Mouse (Mus musculus) adrenal gland, postnatal 4 days (tissue): ENCODE data around the gene Snhg11. TPM values are rescaled to one million over a fixed set of nuclear protein-coding genes. Genes with fewer than 3 reads are reported as not detected.

Experiments used
- total RNA-seq, 2 experiments: library from RNA; stranded (reverse); gene quantifications; 2 replicates each; pipeline ENCODE4 v1.2.3; 2021

Gene Snhg11
- total RNA-seq, 2 experiments from 2014 or later = 8.4 to 14.9 TPM

Other genes starting within 250 kb of the Snhg11 start
- 10 to 100 TPM; 58.1 to 65.3 TPM for gene Tgm2, start 229.2 kb upstream of the Snhg11 start, total RNA-seq
- 1 to 10 TPM; 5.1 to 6.1 TPM for gene D630003M21Rik, start 146.4 kb upstream of the Snhg11 start, total RNA-seq
- not detected for gene Bpi, start 117.5 kb upstream of the Snhg11 start, total RNA-seq
- gene Lbp, start 69.1 kb upstream of the Snhg11 start, total RNA-seq = 10 to 100 TPM; 23.0 to 36.4 TPM
- gene Ralgapb, start 34.2 kb downstream of the Snhg11 start, total RNA-seq = 10 to 100 TPM; 37.3 to 48.5 TPM
- 10 to 100 TPM; 15.3 to 22.8 TPM for gene Adig, start 127.0 kb downstream of the Snhg11 start, total RNA-seq
- not detected for gene Arhgap40, start 137.2 kb downstream of the Snhg11 start, total RNA-seq
- under 1 TPM in 1 of 2 experiments, not detected in 1; 0.54 TPM for gene Slc32a1, start 235.1 kb downstream of the Snhg11 start, total RNA-seq
- gene Actr5, start 249.2 kb downstream of the Snhg11 start, total RNA-seq = 10 to 100 TPM; 17.1 to 18.2 TPM